Mouse (Mus musculus) stomach, embryonic 15.5 days (tissue): ENCODE data around the gene Mob1a. TPM values are rescaled to one million over a fixed set of nuclear protein-coding genes. Genes with fewer than 3 reads are reported as not detected.
"Not testable (repeated sequence)": the region's sequence is repeated elsewhere in the genome, so short reads cannot be mapped to it uniquely, and the experiment has no call there.

Experiments
- ATAC-seq: fragments of 200-750 bp; cut with Nextera tagmentation; 2 replicates; pipeline ENCODE4 v1.8.0; 2017; ENCODE audit warnings: low read depth, moderate number of reproducible peaks, moderate TSS enrichment; ENCODE audit not compliant: insufficient read depth, low FRiP score
- H3K27ac ChIP-seq: fragments of 300-500 bp; sonication (generic); 2 replicates; pipeline ENCODE4 v1.5.1; 2015; ENCODE audit warnings: mild to moderate bottlenecking, inconsistent platforms
- H3K27me3 ChIP-seq: fragments of 300-500 bp; sonication (generic); replicated peaks from 2 replicates; pipeline ENCODE4 v1.6.1; 2015; ENCODE audit warnings: inconsistent platforms
- H3K36me3 ChIP-seq: fragments of 300-500 bp; sonication (generic); 2 replicates; pipeline ENCODE4 v1.6.1; 2015; ENCODE audit warnings: inconsistent platforms
- H3K4me1 ChIP-seq: fragments of 300-500 bp; sonication (generic); 2 replicates; pipeline ENCODE4 v1.6.1; 2015; ENCODE audit warnings: inconsistent platforms
- H3K4me2 ChIP-seq: fragments of 300-500 bp; sonication (generic); 2 replicates; pipeline ENCODE4 v1.6.1; 2015; ENCODE audit warnings: mild to moderate bottlenecking, inconsistent platforms
- H3K4me3 ChIP-seq: fragments of 300-500 bp; sonication (generic); replicated peaks from 2 replicates; pipeline ENCODE4 v1.5.1; 2015; ENCODE audit warnings: inconsistent platforms
- H3K9ac ChIP-seq: fragments of 300-500 bp; sonication (generic); 2 replicates; pipeline ENCODE4 v1.6.1; 2015; ENCODE audit warnings: inconsistent platforms
- H3K9me3 ChIP-seq: fragments of 300-500 bp; sonication (generic); 2 replicates; pipeline ENCODE4 v1.6.1; 2016; ENCODE audit warnings: inconsistent platforms
- WGBS: fragments of 180-500 bp; shearing (Covaris S2); methylation state at CpG from one replicate; pipeline ENCODE4 v1.1.7; 2015; 5-methylcytosine and 5-hydroxymethylcytosine counted together
- polyA plus RNA-seq: library from polyadenylated mRNA; unstranded; fragments of >200 nt; fragmentation: Nextera tagmentation; extraction: Ambion mirVana; gene quantifications from 2 replicates; pipeline ENCODE4 v1.2.1, GENCODE M21; 2015

The Mob1a gene
- polyA plus RNA-seq, 1 experiment from 2014 or later = 63.5 TPM

- ATAC-seq = no peak
- no peak overlapping the region for H3K27ac ChIP-seq
- peak overlapping the region; percentile 88 for H3K4me2 ChIP-seq
- H3K9me3 ChIP-seq = no peaks in the 10 kb centered on the region
- peaks cover 10% of the 10 kb centered on the region; the same call in 1 of the 2 replicates for H3K4me1 ChIP-seq
- no peak overlapping the region for H3K4me3 ChIP-seq
- H3K27me3 ChIP-seq = no peaks in the 10 kb centered on the region
- H3K36me3 ChIP-seq = 0 out of 2 replicates have a peak, but pooled peaks cover 4% of the 10 kb centered on the region
- H3K9ac ChIP-seq = no peak overlapping the region
Measured at GRCm38 (mm10) chr6:83315293-83315692, 10.5 kb upstream of the Mob1a start.

GRCm38 (mm10) chr6:83316022-83316421 lies 9.8 kb upstream of the Mob1a start:
- 5% methylated on average over 10 of the region's 10 CpGs for WGBS
- H3K36me3 ChIP-seq = no peaks in the 10 kb centered on the region
- H3K9ac ChIP-seq = no peak overlapping the region
- H3K4me2 ChIP-seq = peak overlapping the region; percentile 88
- H3K27me3 ChIP-seq = no peaks in the 10 kb centered on the region
- ATAC-seq = no peak
- peak overlapping the region; percentile 83 for H3K4me3 ChIP-seq
- peaks cover 10% of the 10 kb centered on the region; the same call in 1 of the 2 replicates for H3K4me1 ChIP-seq
- no peaks in the 10 kb centered on the region for H3K9me3 ChIP-seq
- no peak overlapping the region for H3K27ac ChIP-seq

- peak overlapping the region; percentile 88 for H3K4me2 ChIP-seq
- H3K27ac ChIP-seq = 0 out of 2 replicates have a peak overlapping the region, but pooled peaks have one; percentile 26
- under 1% methylated on average over 52 of the region's 52 CpGs for WGBS
- H3K9ac ChIP-seq = peak overlapping the region; percentile 69
- H3K36me3 ChIP-seq = no peaks in the 10 kb centered on the region
- H3K4me3 ChIP-seq = peak overlapping the region; percentile 83
- no peaks in the 10 kb centered on the region for H3K27me3 ChIP-seq
- H3K9me3 ChIP-seq = no peaks in the 10 kb centered on the region
- ATAC-seq = peak; percentile 97
- H3K4me1 ChIP-seq = peaks cover 10% of the 10 kb centered on the region; the same call in 1 of the 2 replicates
Measured at GRCm38 (mm10) chr6:83317108-83317741, 8.6 kb upstream of the Mob1a start.

- H3K9ac ChIP-seq = no peak overlapping the region
- H3K4me2 ChIP-seq = no peak overlapping the region
- no peak overlapping the region for H3K27ac ChIP-seq
- no peaks in the 10 kb centered on the region for H3K36me3 ChIP-seq
- H3K27me3 ChIP-seq = no peaks in the 10 kb centered on the region
- no peaks in the 10 kb centered on the region for H3K9me3 ChIP-seq
- no peak overlapping the region for H3K4me3 ChIP-seq
- H3K4me1 ChIP-seq = peaks cover 5% of the 10 kb centered on the region
- no peak for ATAC-seq
- 70% methylated on average over 1 of the region's 1 CpGs for WGBS
Measured at GRCm38 (mm10) chr6:83321927-83322326, 3.9 kb upstream of the Mob1a start.

- no peak overlapping the region for H3K4me2 ChIP-seq
- ATAC-seq = no peak
Measured at GRCm38 (mm10) chr6:83322794-83323193, 3.0 kb upstream of the Mob1a start.

GRCm38 (mm10) chr6:83323652-83324419 lies 2.0 kb upstream of the Mob1a start:
- Histone ChIP-seq H3K4me2 (no peak overlapping the region), H3K9me3 (no peaks in the 10 kb centered on the region), H3K27me3 (no peaks in the 10 kb centered on the region), H3K27ac (no peak overlapping the region; the same call in 1 of the 2 replicates), H3K9ac (no peak overlapping the region), H3K4me3 (no peak overlapping the region), H3K36me3 (no peaks in the 10 kb centered on the region), H3K4me1 (peaks cover 6% of the 10 kb centered on the region)
- WGBS = 60% methylated on average over 8 of the region's 8 CpGs
- ATAC-seq = no peak

More at GRCm38 (mm10) chr6:83322794-83323193, 3.0 kb upstream of the Mob1a start:
- no peaks in the 10 kb centered on the region for H3K36me3 ChIP-seq
- peaks cover 6% of the 10 kb centered on the region for H3K4me1 ChIP-seq
- H3K27me3 ChIP-seq = no peaks in the 10 kb centered on the region
- WGBS = 66% methylated on average over 2 of the region's 2 CpGs
- H3K9me3 ChIP-seq = no peaks in the 10 kb centered on the region
- H3K9ac ChIP-seq = no peak overlapping the region
- H3K27ac ChIP-seq = no peak overlapping the region
- no peak overlapping the region for H3K4me3 ChIP-seq

GRCm38 (mm10) chr6:83326394-83326736 lies 549 bp downstream of the Mob1a start:
- Histone ChIP-seq H3K4me3 (peak overlapping the region; percentile 94), H3K4me1 (peaks cover 6% of the 10 kb centered on the region), H3K27ac (peak overlapping the region; percentile 97), H3K27me3 (no peaks in the 10 kb centered on the region), H3K4me2 (peak overlapping the region; percentile 74), H3K36me3 (peaks cover 7% of the 10 kb centered on the region), H3K9ac (peak overlapping the region; percentile 84), H3K9me3 (no peaks in the 10 kb centered on the region)
- ATAC-seq = 0 out of 2 replicates have a peak, but pooled peaks have one; percentile 1
- 7% methylated on average over 6 of the region's 6 CpGs for WGBS

GRCm38 (mm10) chr6:83326761-83327160 lies 945 bp downstream of the Mob1a start:
- H3K36me3 ChIP-seq = peaks cover 11% of the 10 kb centered on the region
- H3K27me3 ChIP-seq = no peaks in the 10 kb centered on the region
- 46% methylated on average over 6 of the region's 6 CpGs for WGBS
- H3K4me3 ChIP-seq = peak overlapping the region; percentile 94
- no peak overlapping the region; the same call in 1 of the 2 replicates for H3K9ac ChIP-seq
- no peak overlapping the region for H3K27ac ChIP-seq
- ATAC-seq = no peak
- H3K4me1 ChIP-seq = peaks cover 6% of the 10 kb centered on the region
- no peaks in the 10 kb centered on the region for H3K9me3 ChIP-seq
- peak overlapping the region; percentile 74 for H3K4me2 ChIP-seq

- Histone ChIP-seq H3K27me3 (no peaks in the 10 kb centered on the region), H3K36me3 (peaks cover 17% of the 10 kb centered on the region), H3K4me2 (no peak overlapping the region), H3K4me1 (peaks cover 6% of the 10 kb centered on the region), H3K4me3 (no peak overlapping the region), H3K9me3 (no peaks in the 10 kb centered on the region), H3K27ac (no peak overlapping the region), H3K9ac (no peak overlapping the region)
- no peak for ATAC-seq
- WGBS = 81% methylated on average over 3 of the region's 3 CpGs
Measured at GRCm38 (mm10) chr6:83327591-83328190, 1.9 kb downstream of the Mob1a start.

- Histone ChIP-seq H3K9me3 (no peaks in the 10 kb centered on the region), H3K4me1 (no peaks in the 10 kb centered on the region), H3K27me3 (no peaks in the 10 kb centered on the region), H3K36me3 (peaks cover 23% of the 10 kb centered on the region; the same call in 1 of the 2 replicates), H3K4me2 (no peak overlapping the region), H3K9ac (no peak overlapping the region), H3K27ac (no peak overlapping the region), H3K4me3 (no peak overlapping the region)
- ATAC-seq = no peak
- 86% methylated on average over 3 of the region's 3 CpGs for WGBS
Measured at GRCm38 (mm10) chr6:83341387-83341786, 15.6 kb downstream of the Mob1a start.

GRCm38 (mm10) chr6:83342957-83343356 lies 17.1 kb downstream of the Mob1a start:
- Histone ChIP-seq H3K4me3 (no peak overlapping the region), H3K27me3 (no peaks in the 10 kb centered on the region), H3K4me1 (no peaks in the 10 kb centered on the region), H3K36me3 (peaks cover 19% of the 10 kb centered on the region; the same call in 1 of the 2 replicates), H3K9me3 (no peaks in the 10 kb centered on the region), H3K4me2 (no peak overlapping the region), H3K9ac (no peak overlapping the region), H3K27ac (no peak overlapping the region)
- no peak for ATAC-seq
- 88% methylated on average over 2 of the region's 2 CpGs for WGBS

- WGBS = 83% methylated on average over 8 of the region's 8 CpGs
- ATAC-seq, H3K4me2 ChIP-seq, H3K27me3 ChIP-seq, H3K9me3 ChIP-seq, H3K27ac ChIP-seq, H3K4me3 ChIP-seq, H3K4me1 ChIP-seq, H3K9ac ChIP-seq: not testable (repeated sequence)
- H3K36me3 ChIP-seq = peaks cover 12% of the 10 kb centered on the region; the same call in 1 of the 2 replicates
Measured at GRCm38 (mm10) chr6:83345285-83345684, 19.5 kb downstream of the Mob1a start.
